Mouse (Mus musculus): Measurements from ENCODE around the gene Gm20695. TPM values are rescaled to one million over a fixed set of nuclear protein-coding genes. Genes with fewer than 3 reads are reported as not detected.

Gene Gm20695
- polyA plus RNA-seq, 1 experiment from 2014 or later, result 4.9 TPM

- Histone ChIP-seq H3K4me3 (ENCODE audit: low read depth, low read length) (no peak overlapping the region), H3K27ac (ENCODE audit: low read depth, low read length) (no peak overlapping the region), H3K4me2 (replicated peaks; ENCODE audit: low read depth, low read length) (no peak overlapping the region), H3K9ac (ENCODE audit: low read depth, low read length) (no peak overlapping the region), H3K36me3 (ENCODE audit: control insufficient read depth, insufficient read depth, low read length) (no peaks in the 10 kb centered on the region), H3K9me3 (ENCODE audit: control insufficient read depth, low read length) (no peaks in the 10 kb centered on the region), H3K4me1 (replicated peaks; ENCODE audit: control insufficient read depth, insufficient read depth, low read length) (no peaks in the 10 kb centered on the region), H3K27me3 (ENCODE audit: control insufficient read depth, insufficient read depth, low read length) (no peaks in the 10 kb centered on the region)
- no peak for DNase-seq (ENCODE audit: low spot score)
- ATAC-seq (ENCODE audit: low FRiP score), result no peak
- WGBS, result 88% methylated on average over 1 of the region's 1 CpGs
These were observed 66.7 kb downstream of the Gm20695 start for GRCm38 (mm10) chr16:3951141-3951540.

DNA sequence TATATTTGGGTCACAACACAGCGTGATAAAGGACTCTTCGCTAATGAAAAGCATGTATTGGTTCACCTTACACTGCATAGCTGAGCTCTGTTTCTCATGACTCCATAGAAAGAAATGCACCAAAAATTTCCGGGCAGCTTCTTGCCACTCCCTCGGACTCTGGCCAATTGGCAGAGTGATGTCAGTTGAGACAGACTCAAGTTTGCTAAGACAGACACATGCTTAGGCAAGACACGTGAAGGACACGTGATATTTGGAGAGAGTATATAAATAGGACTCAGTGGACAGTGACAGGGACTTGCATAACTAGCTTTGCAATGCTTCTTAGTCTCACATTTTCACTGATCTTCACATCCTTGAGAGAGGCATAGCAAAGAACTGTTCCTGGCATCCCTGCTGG, 71.9 kb downstream of the Gm20695 start:
- no peak for ATAC-seq (ENCODE audit: low FRiP score)

DNA sequence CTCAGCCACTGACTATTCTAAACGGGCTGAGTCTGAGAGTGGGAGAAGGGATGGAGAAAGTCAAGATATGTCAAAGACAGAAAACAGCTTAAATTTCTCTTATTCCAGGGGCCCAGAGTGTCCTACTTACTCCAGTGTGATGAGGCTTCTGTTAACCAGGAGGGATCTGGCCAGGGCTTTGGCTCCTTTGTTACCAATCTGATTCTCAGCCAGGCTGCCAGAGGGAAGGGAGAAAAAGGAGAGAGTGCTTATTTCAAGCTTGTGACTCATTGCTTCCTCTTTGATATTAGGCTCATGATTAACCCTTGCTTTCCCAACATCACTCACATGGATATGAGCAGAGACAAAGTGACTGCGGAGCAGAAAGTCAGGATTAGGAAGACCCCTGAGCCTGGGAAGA, 74.8 kb downstream of the Gm20695 start:
- no peak overlapping the region for H3K4me2 ChIP-seq (replicated peaks; ENCODE audit: low read depth, low read length)
- ATAC-seq (ENCODE audit: low FRiP score) (no peak), DNase-seq (ENCODE audit: low spot score) (no peak)
- H3K36me3 ChIP-seq (ENCODE audit: control insufficient read depth, insufficient read depth, low read length), result no peaks in the 10 kb centered on the region
- no peak overlapping the region for H3K4me3 ChIP-seq (ENCODE audit: low read depth, low read length)
- no peak overlapping the region for H3K9ac ChIP-seq (ENCODE audit: low read depth, low read length)
- WGBS, result 87% methylated on average over 2 of the region's 2 CpGs
- no peaks in the 10 kb centered on the region for H3K4me1 ChIP-seq (replicated peaks; ENCODE audit: control insufficient read depth, insufficient read depth, low read length)
- no peak overlapping the region for H3K27ac ChIP-seq (ENCODE audit: low read depth, low read length)
- H3K9me3 ChIP-seq (ENCODE audit: control insufficient read depth, low read length), result no peaks in the 10 kb centered on the region
- no peaks in the 10 kb centered on the region for H3K27me3 ChIP-seq (ENCODE audit: control insufficient read depth, insufficient read depth, low read length)

More for the DNA sequence above, 71.9 kb downstream of the Gm20695 start:
- Histone ChIP-seq H3K36me3 (ENCODE audit: control insufficient read depth, insufficient read depth, low read length) (no peaks in the 10 kb centered on the region), H3K4me1 (replicated peaks; ENCODE audit: control insufficient read depth, insufficient read depth, low read length) (no peaks in the 10 kb centered on the region), H3K9ac (ENCODE audit: low read depth, low read length) (no peak overlapping the region), H3K27me3 (ENCODE audit: control insufficient read depth, insufficient read depth, low read length) (no peaks in the 10 kb centered on the region), H3K9me3 (ENCODE audit: control insufficient read depth, low read length) (no peaks in the 10 kb centered on the region), H3K4me3 (ENCODE audit: low read depth, low read length) (no peak overlapping the region), H3K27ac (ENCODE audit: low read depth, low read length) (no peak overlapping the region), H3K4me2 (replicated peaks; ENCODE audit: low read depth, low read length) (no peak overlapping the region)
- 86% methylated on average over 6 of the region's 6 CpGs for WGBS
- no peak for DNase-seq (ENCODE audit: low spot score)

DNA sequence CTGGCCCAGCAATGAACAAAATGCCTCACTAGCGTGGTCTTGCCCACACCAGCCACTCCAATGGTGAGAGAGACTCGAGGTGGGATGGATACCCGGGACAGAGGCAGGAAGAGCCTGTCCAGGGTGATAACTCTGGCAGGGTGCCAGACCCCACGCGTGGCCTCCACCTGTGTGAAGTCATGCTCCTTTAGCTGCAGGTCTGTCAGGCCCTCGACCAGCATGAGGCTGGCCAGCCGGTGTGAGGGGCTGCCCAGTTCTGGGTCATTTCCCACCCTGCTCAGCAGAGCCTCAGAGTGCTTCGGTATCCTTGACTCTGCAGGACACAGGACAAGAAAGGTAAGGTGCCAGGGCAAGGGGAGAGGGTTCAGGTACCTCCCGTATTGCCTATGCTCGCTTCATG, 80.5 kb downstream of the Gm20695 start:
- ATAC-seq (ENCODE audit: low FRiP score), result no peak
- Histone ChIP-seq H3K4me1 (replicated peaks; ENCODE audit: control insufficient read depth, insufficient read depth, low read length) (no peaks in the 10 kb centered on the region), H3K9ac (ENCODE audit: low read depth, low read length) (no peak overlapping the region), H3K4me3 (ENCODE audit: low read depth, low read length) (no peak overlapping the region), H3K36me3 (ENCODE audit: control insufficient read depth, insufficient read depth, low read length) (no peaks in the 10 kb centered on the region), H3K9me3 (ENCODE audit: control insufficient read depth, low read length) (no peaks in the 10 kb centered on the region), H3K27me3 (ENCODE audit: control insufficient read depth, insufficient read depth, low read length) (no peaks in the 10 kb centered on the region), H3K27ac (ENCODE audit: low read depth, low read length) (no peak overlapping the region), H3K4me2 (replicated peaks; ENCODE audit: low read depth, low read length) (no peak overlapping the region)
- no peak for DNase-seq (ENCODE audit: low spot score)
- WGBS, result 83% methylated on average over 10 of the region's 10 CpGs

GRCm38 (mm10) chr16:3965534-3965933, 81.1 kb downstream of the Gm20695 start:
- no peak overlapping the region for H3K9ac ChIP-seq (ENCODE audit: low read depth, low read length)

More at GRCm38 (mm10) chr16:3965534-3965933, 81.1 kb downstream of the Gm20695 start:
- no peak overlapping the region for H3K4me2 ChIP-seq (replicated peaks; ENCODE audit: low read depth, low read length)
- no peak for DNase-seq (ENCODE audit: low spot score)
- no peaks in the 10 kb centered on the region for H3K36me3 ChIP-seq (ENCODE audit: control insufficient read depth, insufficient read depth, low read length)
- H3K9me3 ChIP-seq (ENCODE audit: control insufficient read depth, low read length), result no peaks in the 10 kb centered on the region
- H3K27me3 ChIP-seq (ENCODE audit: control insufficient read depth, insufficient read depth, low read length), result no peaks in the 10 kb centered on the region
- no peak overlapping the region for H3K27ac ChIP-seq (ENCODE audit: low read depth, low read length)
- H3K4me3 ChIP-seq (ENCODE audit: low read depth, low read length), result no peak overlapping the region
- 79% methylated on average over 3 of the region's 3 CpGs for WGBS
- H3K4me1 ChIP-seq (replicated peaks; ENCODE audit: control insufficient read depth, insufficient read depth, low read length), result no peaks in the 10 kb centered on the region
- ATAC-seq (ENCODE audit: low FRiP score), result no peak

Other genes with a start within 250 kb of the Gm20695 start
- gene Mefv, start 166.6 kb upstream of the Gm20695 start, polyA plus RNA-seq (2014; fragmentation: Nextera tagmentation; extraction: Ambion mirVana), result not detected in 2 replicates
- 28.9 and 30.5 TPM in 2 replicates for gene Zfp263, start 140.6 kb upstream of the Gm20695 start, polyA plus RNA-seq (2014; fragmentation: Nextera tagmentation; extraction: Ambion mirVana)
- not detected in 2 replicates for gene Olfr15, start 53.8 kb upstream of the Gm20695 start, polyA plus RNA-seq (2014; fragmentation: Nextera tagmentation; extraction: Ambion mirVana)
- 0.91 and 1.0 TPM in 2 replicates for gene Zfp174, start 37.4 kb upstream of the Gm20695 start, polyA plus RNA-seq (2014; fragmentation: Nextera tagmentation; extraction: Ambion mirVana)
- 59.6 and 69.6 TPM in 2 replicates for gene Naa60, start 12.3 kb upstream of the Gm20695 start, polyA plus RNA-seq (2014; fragmentation: Nextera tagmentation; extraction: Ambion mirVana)
- gene Zfp597, start 87 bp upstream of the Gm20695 start, polyA plus RNA-seq (2014; fragmentation: Nextera tagmentation; extraction: Ambion mirVana), result 9.2 and 9.5 TPM in 2 replicates
- 3.7 and 4.9 TPM in 2 replicates for gene 1700037C18Rik, start 24.0 kb downstream of the Gm20695 start, polyA plus RNA-seq (2014; fragmentation: Nextera tagmentation; extraction: Ambion mirVana)
- 25.5 and 27.9 TPM in 2 replicates for gene Cluap1, start 24.2 kb downstream of the Gm20695 start, polyA plus RNA-seq (2014; fragmentation: Nextera tagmentation; extraction: Ambion mirVana)
- 0.99 and 1.0 TPM in 2 replicates for gene Nlrc3, start 92.0 kb downstream of the Gm20695 start, polyA plus RNA-seq (2014; fragmentation: Nextera tagmentation; extraction: Ambion mirVana)
- 22.0 and 28.2 TPM in 2 replicates for gene Slx4, start 119.1 kb downstream of the Gm20695 start, polyA plus RNA-seq (2014; fragmentation: Nextera tagmentation; extraction: Ambion mirVana)
- 4.9 and 5.3 TPM in 2 replicates for gene Dnase1, start 152.3 kb downstream of the Gm20695 start, polyA plus RNA-seq (2014; fragmentation: Nextera tagmentation; extraction: Ambion mirVana)
- gene Trap1, start 193.2 kb downstream of the Gm20695 start, polyA plus RNA-seq (2014; fragmentation: Nextera tagmentation; extraction: Ambion mirVana), result 73.3 and 79.4 TPM in 2 replicates

Measured in hindbrain, embryonic 11.5 days (tissue).